Mouse (Mus musculus): ENCODE data around the gene Ppif. TPM values are rescaled to one million over a fixed set of nuclear protein-coding genes. Genes with fewer than 3 reads are reported as not detected.

Ppif gene
- polyA plus RNA-seq, 1 experiment from 2014 or later, result 32.4 TPM

DNA sequence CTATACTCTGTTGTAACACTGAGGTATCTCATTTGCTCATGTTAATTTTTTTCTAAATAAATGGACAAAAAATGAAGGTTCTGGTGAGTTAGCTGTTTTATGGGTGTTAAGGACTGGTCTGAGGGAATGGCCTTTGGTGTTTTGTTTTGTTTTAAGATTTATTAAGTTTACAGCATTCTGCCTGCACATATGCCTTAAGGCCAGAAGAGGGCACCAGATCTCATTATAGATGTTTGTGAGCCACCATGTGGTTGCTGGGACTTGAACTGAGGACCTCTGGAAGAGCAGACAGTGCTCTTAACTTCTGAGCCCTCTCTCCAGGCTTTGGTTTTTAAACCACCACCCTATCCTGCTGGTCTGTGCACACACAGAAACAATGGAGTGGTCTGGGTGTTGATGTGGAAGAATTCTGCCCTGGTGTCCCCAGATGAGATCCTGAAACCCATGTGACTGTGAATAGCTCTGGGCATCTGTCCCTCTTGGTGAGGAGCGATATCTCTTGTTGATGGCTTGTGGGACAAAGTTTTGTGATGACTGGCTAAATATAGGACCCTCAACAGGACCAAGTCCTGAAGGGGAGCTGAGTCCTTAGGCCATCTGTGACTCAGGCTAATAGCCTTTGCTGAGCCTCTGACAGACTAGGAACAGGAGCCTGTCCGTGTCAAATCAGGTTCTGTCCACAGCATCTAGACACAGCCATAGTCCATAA is 27.1 kb upstream of the Ppif start:
- Histone ChIP-seq H3K4me1 (no peaks in the 10 kb centered on the region), H3K27me3 (no peaks in the 10 kb centered on the region), H3K4me2 (no peak overlapping the region), H3K36me3 (replicated peaks) (peaks cover 45% of the 10 kb centered on the region), H3K9me3 (no peaks in the 10 kb centered on the region), H3K27ac (no peak overlapping the region), H3K4me3 (replicated peaks) (no peak overlapping the region), H3K9ac (no peak overlapping the region)
- no peak for ATAC-seq (ENCODE audit: low FRiP score)
- 93% methylated on average over 2 of the region's 2 CpGs for WGBS

DNA sequence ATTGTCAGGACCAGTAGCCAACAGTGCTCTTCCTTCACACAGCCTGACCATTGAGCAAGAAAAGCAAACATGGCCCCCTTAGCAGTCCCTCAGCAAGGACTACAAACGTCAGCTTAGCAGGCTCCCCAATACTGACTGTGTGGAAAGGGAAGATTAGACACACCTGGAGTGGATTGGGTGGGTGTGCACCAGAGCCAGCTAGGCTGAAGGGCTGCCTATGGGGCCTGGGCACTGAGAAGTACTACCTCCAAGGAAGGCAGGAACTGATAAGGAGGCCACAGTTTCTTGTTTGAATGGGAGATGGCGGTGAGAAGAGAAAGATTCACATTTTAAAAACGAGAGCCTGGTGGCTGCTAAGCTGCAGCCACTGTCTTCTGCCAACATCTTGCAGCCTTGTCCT is 26.4 kb upstream of the Ppif start:
- no peak for ATAC-seq (ENCODE audit: low FRiP score)
- H3K27me3 ChIP-seq, result no peaks in the 10 kb centered on the region
- no peaks in the 10 kb centered on the region for H3K9me3 ChIP-seq
- no peak overlapping the region for H3K27ac ChIP-seq
- no peaks in the 10 kb centered on the region for H3K4me1 ChIP-seq
- no peak overlapping the region for H3K9ac ChIP-seq
- 78% methylated on average over 3 of the region's 3 CpGs for WGBS
- H3K4me3 ChIP-seq (replicated peaks), result no peak overlapping the region
- H3K4me2 ChIP-seq, result no peak overlapping the region
- peaks cover 37% of the 10 kb centered on the region for H3K36me3 ChIP-seq (replicated peaks)

DNA sequence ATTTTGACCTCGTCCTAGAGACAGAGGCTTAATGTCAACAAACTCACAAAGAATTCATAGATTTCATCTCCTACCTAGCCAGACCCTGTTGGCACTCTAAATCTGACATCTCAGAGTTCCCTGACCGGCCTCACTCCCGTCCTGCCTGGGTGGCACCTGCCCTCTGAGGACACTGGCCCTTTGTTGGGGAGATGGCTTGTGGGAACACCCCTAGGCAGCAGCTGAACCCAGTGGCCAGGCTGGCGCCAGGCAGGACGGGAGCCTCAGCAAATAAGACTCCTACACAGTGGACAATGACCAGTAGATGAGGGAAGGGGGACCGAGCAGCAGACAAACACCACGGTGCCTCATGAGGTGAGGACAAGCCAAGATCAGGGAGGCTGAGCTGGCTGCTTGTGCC is 14.3 kb upstream of the Ppif start:
- H3K9me3 ChIP-seq, result no peaks in the 10 kb centered on the region
- WGBS, result 83% methylated on average over 7 of the region's 7 CpGs
- no peak for ATAC-seq (ENCODE audit: low FRiP score)

DNA sequence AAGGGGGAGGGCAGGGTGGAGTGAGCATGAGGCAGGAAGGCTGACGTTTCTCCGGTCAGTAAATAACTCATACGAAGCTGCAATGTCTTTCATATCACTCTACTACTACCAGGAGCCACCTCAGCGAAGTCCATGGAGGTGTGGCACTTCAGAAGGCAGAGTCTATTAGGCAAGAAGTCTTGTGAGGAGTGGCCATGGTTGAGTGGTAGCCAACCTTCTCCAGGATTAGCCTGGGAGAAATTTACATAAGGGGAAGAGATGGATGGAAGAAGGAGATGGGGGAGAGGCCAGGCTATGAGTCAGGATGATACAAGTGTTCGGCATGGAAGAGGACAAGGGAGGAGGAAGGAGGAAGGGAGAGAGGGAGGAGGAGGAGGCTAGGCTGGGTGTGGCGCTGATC is 11.9 kb upstream of the Ppif start:
- H3K27me3 ChIP-seq, result no peaks in the 10 kb centered on the region
- no peak overlapping the region for H3K27ac ChIP-seq
- no peak overlapping the region for H3K4me3 ChIP-seq (replicated peaks)
- 82% methylated on average over 6 of the region's 6 CpGs for WGBS
- H3K36me3 ChIP-seq (replicated peaks), result no peaks in the 10 kb centered on the region
- no peak overlapping the region for H3K9ac ChIP-seq
- ATAC-seq (ENCODE audit: low FRiP score), result no peak
- H3K9me3 ChIP-seq, result no peaks in the 10 kb centered on the region
- no peak overlapping the region for H3K4me2 ChIP-seq
- H3K4me1 ChIP-seq, result no peaks in the 10 kb centered on the region

More for the DNA sequence above, 14.3 kb upstream of the Ppif start:
- Histone ChIP-seq H3K9ac (no peak overlapping the region), H3K27ac (no peak overlapping the region), H3K36me3 (replicated peaks) (no peaks in the 10 kb centered on the region), H3K4me3 (replicated peaks) (no peak overlapping the region), H3K4me1 (no peaks in the 10 kb centered on the region), H3K27me3 (no peaks in the 10 kb centered on the region), H3K4me2 (no peak overlapping the region)

DNA sequence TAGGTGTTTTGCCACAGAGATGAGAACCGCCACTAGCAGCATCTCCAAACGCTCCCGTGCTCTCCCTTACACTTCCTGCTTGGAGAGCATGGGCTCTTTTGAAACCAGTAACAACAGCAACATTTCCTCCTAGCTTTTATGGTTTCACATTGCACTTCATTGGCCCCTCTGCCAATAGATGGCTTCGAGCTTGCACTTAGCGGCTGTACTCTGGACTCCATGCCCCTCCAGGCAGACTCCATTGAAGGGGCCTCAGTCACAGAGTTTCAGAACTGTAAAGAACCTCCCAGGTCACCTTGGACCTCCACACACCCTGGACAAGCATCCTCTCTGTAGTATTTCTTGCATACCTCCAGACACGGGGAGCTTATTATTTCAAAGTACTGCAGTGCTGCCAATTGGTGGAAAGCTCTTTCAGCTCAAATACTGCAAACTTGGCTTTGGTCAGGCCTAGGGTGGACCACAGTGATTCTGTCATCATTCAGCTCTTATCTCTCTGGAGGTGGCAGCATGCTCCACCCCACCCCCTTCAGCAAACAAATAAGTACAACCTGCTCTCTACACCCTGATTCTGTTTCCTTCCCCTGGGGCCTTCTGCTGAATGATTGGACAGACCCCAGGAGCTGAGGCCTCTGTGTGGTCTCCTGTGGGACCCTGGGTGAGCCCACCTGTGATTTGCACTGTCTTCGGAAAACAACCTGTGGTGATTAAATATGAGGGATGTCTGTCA is 7.6 kb upstream of the Ppif start:
- H3K4me2 ChIP-seq, result no peak overlapping the region
- no peak for ATAC-seq (ENCODE audit: low FRiP score)
- H3K9me3 ChIP-seq, result no peaks in the 10 kb centered on the region
- no peak overlapping the region for H3K9ac ChIP-seq
- no peak overlapping the region for H3K4me3 ChIP-seq (replicated peaks)
- 85% methylated on average over 7 of the region's 7 CpGs for WGBS
- no peaks in the 10 kb centered on the region for H3K4me1 ChIP-seq
- H3K36me3 ChIP-seq (replicated peaks), result no peaks in the 10 kb centered on the region
- no peak overlapping the region for H3K27ac ChIP-seq
- no peaks in the 10 kb centered on the region for H3K27me3 ChIP-seq

DNA sequence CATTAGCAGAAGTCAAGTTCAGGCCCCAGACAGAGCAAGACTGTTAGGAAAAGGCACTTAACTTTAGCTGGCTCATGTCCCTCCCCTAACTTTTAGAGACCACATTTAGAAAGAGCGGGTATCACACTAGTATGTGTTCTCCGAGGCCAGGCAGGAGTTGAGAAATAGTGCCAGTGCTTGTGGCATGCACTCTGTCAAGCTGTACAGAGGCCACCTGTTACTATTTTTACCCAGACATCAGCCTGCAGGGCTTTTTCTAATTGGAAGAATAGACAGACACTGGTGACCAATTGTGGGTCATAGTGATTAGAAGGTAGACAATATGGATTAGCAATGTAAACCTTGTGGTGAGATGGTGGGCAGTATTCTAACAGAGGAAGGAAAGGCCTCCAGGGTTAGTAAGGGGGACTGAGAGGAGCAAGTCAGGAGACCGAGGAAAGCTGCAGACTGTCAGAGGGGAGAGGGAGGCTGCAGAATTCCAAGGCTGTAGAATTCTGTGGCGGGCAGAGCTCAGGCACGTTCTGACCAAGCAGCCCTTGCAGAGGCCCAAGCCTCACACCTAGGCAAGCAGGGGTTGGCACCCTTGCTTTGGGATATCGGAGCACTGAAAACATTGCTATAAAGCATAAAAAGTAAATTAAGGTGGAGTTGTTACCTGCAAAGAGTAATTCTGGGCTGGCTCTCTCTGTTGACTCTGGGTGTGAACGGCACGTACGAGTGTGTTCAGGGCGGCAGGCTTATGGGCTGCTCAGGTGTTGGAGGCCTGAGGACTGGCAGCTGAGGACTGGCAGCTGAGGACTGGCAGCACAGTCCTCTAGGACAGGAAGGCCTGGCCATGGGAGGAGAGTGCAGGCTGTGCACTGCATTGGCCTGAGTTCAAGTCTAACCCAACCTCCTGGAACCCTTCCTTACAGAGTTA is 6.7 kb upstream of the Ppif start:
- no peaks in the 10 kb centered on the region for H3K27me3 ChIP-seq
- H3K4me2 ChIP-seq, result no peak overlapping the region
- H3K9ac ChIP-seq, result no peak overlapping the region
- WGBS, result 82% methylated on average over 10 of the region's 10 CpGs
- no peaks in the 10 kb centered on the region for H3K4me1 ChIP-seq
- H3K4me3 ChIP-seq (replicated peaks), result no peak overlapping the region
- H3K36me3 ChIP-seq (replicated peaks), result no peaks in the 10 kb centered on the region
- no peak overlapping the region for H3K27ac ChIP-seq
- no peaks in the 10 kb centered on the region for H3K9me3 ChIP-seq
- no peak for ATAC-seq (ENCODE audit: low FRiP score)

DNA sequence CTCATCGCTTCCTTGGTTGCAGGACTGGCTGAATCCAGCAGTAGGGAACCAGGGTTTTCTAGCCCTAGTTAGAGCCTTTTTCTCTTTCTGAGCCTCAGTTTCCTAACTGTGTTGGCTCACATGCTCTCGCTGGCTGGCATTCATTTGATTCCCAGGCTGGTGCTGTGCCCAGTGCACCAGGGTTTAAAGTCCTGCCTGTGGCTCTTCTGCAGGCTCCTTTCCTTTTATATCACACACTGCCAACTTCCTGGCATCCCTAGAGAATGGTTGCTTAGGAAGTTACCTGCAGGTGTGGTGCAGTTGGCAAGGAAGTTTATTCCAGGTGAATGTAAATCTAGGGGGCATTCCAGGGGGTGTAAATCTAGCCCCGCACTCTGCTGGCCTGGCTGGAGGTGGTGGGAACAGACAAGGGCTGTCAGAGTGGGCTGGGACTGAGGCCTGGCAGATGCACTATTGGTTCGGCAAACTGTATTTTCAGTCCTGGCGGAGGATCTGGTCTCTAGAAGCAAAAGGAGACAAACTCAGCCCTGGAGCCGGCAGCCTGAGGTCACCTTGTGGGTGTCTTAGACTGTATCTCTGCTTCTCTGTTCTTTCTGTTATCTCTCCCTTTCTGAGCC is 575 bp upstream of the Ppif start:
- peak overlapping the region; percentile 30; the same call in 1 of the 2 replicates for H3K9ac ChIP-seq
- no peaks in the 10 kb centered on the region for H3K9me3 ChIP-seq
- 71% methylated on average over 6 of the region's 6 CpGs for WGBS
- H3K36me3 ChIP-seq (replicated peaks), result peaks cover 27% of the 10 kb centered on the region
- H3K4me2 ChIP-seq, result peak overlapping the region; percentile 87
- H3K27me3 ChIP-seq, result 0 out of 2 replicates have a peak, but pooled peaks cover 3% of the 10 kb centered on the region
- peak; percentile 45 for ATAC-seq (ENCODE audit: low FRiP score)
- 0 out of 2 replicates have a peak overlapping the region, but pooled peaks have one; percentile 39 for H3K27ac ChIP-seq
- peaks cover 23% of the 10 kb centered on the region for H3K4me1 ChIP-seq
- peak overlapping the region; percentile 76; the same call in 1 of the 2 replicates for H3K4me3 ChIP-seq (replicated peaks)

DNA sequence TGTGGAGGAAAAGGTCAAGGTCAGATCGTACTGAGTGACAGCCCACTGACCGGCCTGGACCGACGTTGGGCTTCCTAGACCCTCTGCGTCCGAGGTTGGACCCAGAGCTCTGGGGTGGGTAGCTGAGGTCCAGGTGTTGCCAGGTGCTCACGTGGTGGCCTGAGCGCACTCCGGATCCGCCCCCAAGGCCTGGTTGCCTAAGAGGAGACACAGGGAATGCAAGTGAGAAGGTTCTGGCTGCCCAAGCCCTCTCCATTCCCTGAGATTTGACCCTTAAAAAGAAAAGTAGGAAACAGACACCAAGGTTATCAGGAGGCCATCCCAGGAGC is 579 bp downstream of the Ppif start:
- peak overlapping the region; percentile 81 for H3K9ac ChIP-seq
- H3K4me2 ChIP-seq, result peak overlapping the region; percentile 87
- no peak overlapping the region for H3K27ac ChIP-seq
- 2% methylated on average over 10 of the region's 10 CpGs for WGBS
- H3K4me3 ChIP-seq (replicated peaks), result peak overlapping the region; percentile 76
- peaks cover 23% of the 10 kb centered on the region for H3K4me1 ChIP-seq
- peaks cover 38% of the 10 kb centered on the region for H3K36me3 ChIP-seq (replicated peaks)
- H3K27me3 ChIP-seq, result 0 out of 2 replicates have a peak, but pooled peaks cover 3% of the 10 kb centered on the region
- no peak; the same call in 1 of the 2 replicates for ATAC-seq (ENCODE audit: low FRiP score)
- no peaks in the 10 kb centered on the region for H3K9me3 ChIP-seq

DNA sequence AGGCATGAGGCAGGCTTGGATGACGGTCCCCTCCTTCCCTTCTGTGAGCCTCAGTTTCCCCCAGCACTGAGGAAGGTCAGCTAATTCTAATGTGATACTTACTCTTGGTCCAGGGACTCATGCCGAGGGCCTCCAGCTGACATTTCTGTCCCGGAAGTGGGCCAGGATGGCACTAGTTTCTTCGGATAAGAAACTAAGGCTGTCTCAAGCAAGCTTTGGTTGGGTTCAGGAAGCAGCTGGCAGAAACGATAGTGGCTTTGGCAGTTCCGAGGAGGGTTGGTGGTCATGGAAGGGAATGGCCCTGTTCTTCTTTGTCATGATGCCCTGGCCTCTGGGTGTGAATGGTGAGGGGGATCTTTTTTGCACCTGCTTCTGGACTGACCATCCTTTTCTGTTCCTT is 1.1 kb downstream of the Ppif start:
- H3K36me3 ChIP-seq (replicated peaks), result peaks cover 43% of the 10 kb centered on the region
- H3K9me3 ChIP-seq, result no peaks in the 10 kb centered on the region
- H3K4me2 ChIP-seq, result peak overlapping the region; percentile 87
- H3K27me3 ChIP-seq, result 0 out of 2 replicates have a peak, but pooled peaks cover 3% of the 10 kb centered on the region
- 68% methylated on average over 6 of the region's 6 CpGs for WGBS
- peak overlapping the region; percentile 81 for H3K9ac ChIP-seq
- peak overlapping the region; percentile 76 for H3K4me3 ChIP-seq (replicated peaks)
- no peak overlapping the region for H3K27ac ChIP-seq
- no peak for ATAC-seq (ENCODE audit: low FRiP score)
- H3K4me1 ChIP-seq, result peaks cover 23% of the 10 kb centered on the region

DNA sequence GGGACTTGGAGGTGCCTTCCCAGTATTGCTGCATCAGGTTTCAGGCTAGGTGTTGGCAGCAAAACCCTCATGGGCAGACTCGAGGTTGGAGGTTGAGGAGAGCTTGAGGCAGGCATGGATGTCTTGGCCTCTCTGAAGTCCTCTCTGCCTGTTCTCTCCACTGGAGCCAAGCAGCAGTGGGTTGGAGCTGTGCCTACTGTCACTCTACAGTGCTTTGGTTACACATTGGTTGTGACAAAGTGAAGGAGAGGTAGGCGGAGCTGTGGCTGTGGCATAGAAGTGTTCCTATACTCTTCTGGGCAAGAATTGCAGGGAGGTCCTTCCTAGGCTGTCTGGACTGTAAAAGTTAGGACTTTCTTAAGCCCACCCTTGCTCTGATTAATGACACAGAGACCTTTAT is 2.4 kb downstream of the Ppif start:
- Histone ChIP-seq H3K27me3 (0 out of 2 replicates have a peak, but pooled peaks cover 3% of the 10 kb centered on the region), H3K4me3 (replicated peaks) (no peak overlapping the region), H3K4me2 (no peak overlapping the region), H3K27ac (no peak overlapping the region), H3K9me3 (no peaks in the 10 kb centered on the region), H3K4me1 (peaks cover 23% of the 10 kb centered on the region), H3K36me3 (replicated peaks) (peaks cover 52% of the 10 kb centered on the region), H3K9ac (no peak overlapping the region)
- ATAC-seq (ENCODE audit: low FRiP score), result no peak
- 70% methylated on average over 2 of the region's 2 CpGs for WGBS

DNA sequence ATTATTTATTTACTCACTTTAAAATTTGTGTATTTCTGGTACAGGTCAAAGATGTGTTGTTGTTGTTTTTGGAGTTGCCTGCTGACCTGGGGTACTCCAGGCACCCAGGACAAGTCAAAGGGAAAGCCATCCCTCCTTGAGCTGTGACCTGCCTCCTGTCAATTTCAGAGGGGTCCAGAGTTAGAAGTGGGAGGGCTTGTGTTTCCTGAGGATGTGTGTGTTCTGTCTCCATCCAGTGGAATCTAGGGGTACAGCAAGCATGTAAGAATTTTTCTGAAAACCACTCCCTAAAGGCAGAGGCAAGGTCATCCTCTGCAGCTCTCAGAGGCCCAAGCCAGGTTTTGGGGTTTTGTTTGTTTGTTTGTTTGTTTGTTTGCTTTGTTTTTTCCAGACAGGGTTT is 8.0 kb downstream of the Ppif start:
- no peak overlapping the region for H3K4me2 ChIP-seq
- no peak overlapping the region for H3K4me3 ChIP-seq (replicated peaks)
- no peak overlapping the region for H3K27ac ChIP-seq
- H3K9ac ChIP-seq, result no peak overlapping the region
- H3K27me3 ChIP-seq, result no peaks in the 10 kb centered on the region
- 0 out of 2 replicates have a peak, but pooled peaks have one; percentile 11 for ATAC-seq (ENCODE audit: low FRiP score)
- H3K36me3 ChIP-seq (replicated peaks), result peaks cover 40% of the 10 kb centered on the region
- H3K4me1 ChIP-seq, result no peaks in the 10 kb centered on the region
- H3K9me3 ChIP-seq, result no peaks in the 10 kb centered on the region

DNA sequence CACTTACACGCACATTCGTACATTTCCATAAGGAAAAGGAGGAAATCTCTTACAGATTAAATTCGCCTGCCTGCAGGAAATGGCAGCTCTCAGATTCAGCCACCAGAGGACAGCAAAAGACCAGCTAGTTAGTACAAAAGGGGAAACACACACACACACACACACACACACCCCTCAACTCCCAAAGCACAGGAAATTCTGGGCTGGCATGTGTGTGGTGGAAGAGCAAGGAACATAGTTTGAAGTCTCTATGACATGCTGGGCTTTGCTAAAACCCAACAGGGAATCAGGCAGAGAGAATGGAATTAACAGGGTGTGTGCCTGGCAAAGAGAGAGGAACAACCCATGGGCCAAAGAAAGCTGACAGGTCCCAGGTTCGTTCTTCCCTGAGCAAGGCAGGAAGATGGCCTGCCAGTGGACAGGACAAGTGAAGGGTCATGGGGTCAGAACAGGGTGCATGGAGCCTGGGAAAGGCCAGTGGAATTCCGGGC is 13.8 kb downstream of the Ppif start:
- H3K4me2 ChIP-seq, result no peak overlapping the region
- H3K36me3 ChIP-seq (replicated peaks), result no peaks in the 10 kb centered on the region
- no peaks in the 10 kb centered on the region for H3K9me3 ChIP-seq
- peaks cover 22% of the 10 kb centered on the region for H3K4me1 ChIP-seq
- no peak overlapping the region for H3K27ac ChIP-seq
- H3K9ac ChIP-seq, result no peak overlapping the region
- 70% methylated on average over 5 of the region's 5 CpGs for WGBS
- ATAC-seq (ENCODE audit: low FRiP score), result no peak
- H3K27me3 ChIP-seq, result no peaks in the 10 kb centered on the region
- H3K4me3 ChIP-seq (replicated peaks), result no peak overlapping the region
